Mouse (Mus musculus) limb, embryonic 11.5 days (tissue): ENCODE results near the gene Rbmxl1. TPM values are rescaled to one million over a fixed set of nuclear protein-coding genes. Genes with fewer than 3 reads are reported as not detected.
"Not testable (repeated sequence)": the region's sequence is repeated elsewhere in the genome, so short reads cannot be mapped to it uniquely, and the experiment has no call there.

ENCODE experiments used
- ATAC-seq: fragments of 200-750 bp; cut with Nextera tagmentation; 2 replicates; pipeline ENCODE4 v1.8.0; 2017; ENCODE audit warnings: low read depth; ENCODE audit not compliant: insufficient number of reproducible peaks, low FRiP score, low TSS enrichment
- DNase-seq: peaks from one replicate; pipeline ENCODE4 v3.0.0-alpha.2; 2015; ENCODE audit warnings: low spot score
- H3K27ac ChIP-seq: fragments of 300-500 bp; sonication (generic); replicated peaks from 2 replicates; pipeline ENCODE4 v1.5.1; 2014; ENCODE audit warnings: low read depth, mild to moderate bottlenecking, low read length
- H3K27me3 ChIP-seq: fragments of 300-500 bp; sonication (generic); 2 replicates; pipeline ENCODE4 v1.6.1; 2014; ENCODE audit warnings: mild to moderate bottlenecking, low read length, mixed read lengths; ENCODE audit not compliant: control insufficient read depth, insufficient read depth
- H3K36me3 ChIP-seq: fragments of 300-500 bp; sonication (generic); 2 replicates; pipeline ENCODE4 v1.6.1; 2014; ENCODE audit warnings: mild to moderate bottlenecking, low read length, moderate library complexity, mixed read lengths; ENCODE audit not compliant: control insufficient read depth, insufficient read depth
- H3K4me1 ChIP-seq: fragments of 300-500 bp; sonication (generic); 2 replicates; pipeline ENCODE4 v1.6.1; 2014; ENCODE audit warnings: low read length, mixed read lengths; ENCODE audit not compliant: control insufficient read depth, insufficient read depth
- H3K4me2 ChIP-seq: fragments of 300-500 bp; sonication (generic); 2 replicates; pipeline ENCODE4 v1.6.1; 2014; ENCODE audit warnings: low read depth, mild to moderate bottlenecking, moderate library complexity; ENCODE audit not compliant: severe bottlenecking
- H3K4me3 ChIP-seq: fragments of 300-500 bp; sonication (generic); 2 replicates; pipeline ENCODE4 v1.5.1; 2014; ENCODE audit warnings: low read depth, low read length
- H3K9ac ChIP-seq: fragments of 300-500 bp; sonication (generic); 2 replicates; pipeline ENCODE4 v1.6.1; 2014; ENCODE audit warnings: mild to moderate bottlenecking, low read length
- H3K9me3 ChIP-seq: fragments of 300-500 bp; sonication (generic); 2 replicates; pipeline ENCODE4 v1.6.1; 2016; ENCODE audit warnings: low read length; ENCODE audit not compliant: control insufficient read depth
- WGBS: fragments of 180-500 bp; shearing (Covaris S2); extraction: QIAGEN DNeasy Blood & Tissue Kit; methylation state at CpG from one replicate; pipeline ENCODE4 v1.1.7; 2014; 5-methylcytosine and 5-hydroxymethylcytosine counted together
- polyA plus RNA-seq: library from polyadenylated mRNA; unstranded; fragments of >200 nt; fragmentation: Nextera tagmentation; extraction: Ambion mirVana; gene quantifications from 2 replicates; pipeline ENCODE4 v1.2.1, GENCODE M21; 2014

The Rbmxl1 gene
- polyA plus RNA-seq, 1 experiment from 2014 or later, result 429 TPM

DNA sequence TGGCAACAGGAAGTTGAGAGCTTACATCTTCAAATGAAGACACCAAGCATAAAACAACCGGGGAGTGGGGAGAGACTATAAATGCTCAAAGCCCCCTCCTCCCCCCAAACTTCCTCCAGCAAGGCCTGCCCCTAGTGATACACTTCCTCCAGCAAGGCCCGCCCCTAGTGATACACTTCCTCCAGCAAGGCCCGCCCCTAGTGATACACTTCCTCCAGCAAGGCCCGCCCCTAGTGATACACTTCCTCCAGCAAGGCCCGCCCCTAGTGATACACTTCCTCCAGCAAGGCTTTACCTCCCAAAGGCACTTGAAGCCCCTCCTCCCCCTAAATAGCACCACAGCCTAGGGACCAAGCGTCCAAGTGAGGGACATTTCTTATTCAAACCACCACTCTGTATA is 34.0 kb upstream of the Rbmxl1 start:
- not testable (repeated sequence) for ATAC-seq, H3K4me2 ChIP-seq, H3K9ac ChIP-seq, H3K4me1 ChIP-seq, H3K27me3 ChIP-seq, DNase-seq, H3K9me3 ChIP-seq, H3K36me3 ChIP-seq, H3K27ac ChIP-seq, H3K4me3 ChIP-seq
- 95% methylated on average over 3 of the region's 6 CpGs for WGBS

DNA sequence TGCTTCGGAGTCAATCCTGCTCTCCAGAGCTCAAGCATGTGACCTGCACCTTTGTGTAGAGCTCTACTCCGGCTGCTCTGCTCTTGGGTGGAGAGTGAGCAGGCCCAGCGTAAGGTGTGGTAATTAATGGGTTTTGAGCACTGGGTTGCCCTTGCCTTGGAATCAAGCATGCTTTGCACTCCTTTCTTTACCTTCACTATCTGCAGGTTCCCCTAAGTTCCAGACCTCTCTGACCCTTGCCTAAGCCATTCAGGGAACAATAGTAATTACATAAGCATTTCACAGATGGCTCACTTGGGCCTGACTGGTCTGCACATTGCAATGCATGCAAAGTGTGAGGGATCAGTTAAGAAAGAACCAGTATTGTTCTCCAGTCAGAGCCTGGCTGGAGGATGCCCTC is 29.1 kb upstream of the Rbmxl1 start:
- no peak for DNase-seq
- no peaks in the 10 kb centered on the region for H3K9me3 ChIP-seq
- H3K4me3 ChIP-seq, result no peak overlapping the region
- no peak overlapping the region for H3K4me2 ChIP-seq
- H3K4me1 ChIP-seq, result no peaks in the 10 kb centered on the region
- H3K9ac ChIP-seq, result no peak overlapping the region
- peaks cover 3% of the 10 kb centered on the region; the same call in 1 of the 2 replicates for H3K36me3 ChIP-seq
- no peak overlapping the region for H3K27ac ChIP-seq
- H3K27me3 ChIP-seq, result no peaks in the 10 kb centered on the region
- WGBS, result 94% methylated on average over 3 of the region's 3 CpGs
- no peak for ATAC-seq

DNA sequence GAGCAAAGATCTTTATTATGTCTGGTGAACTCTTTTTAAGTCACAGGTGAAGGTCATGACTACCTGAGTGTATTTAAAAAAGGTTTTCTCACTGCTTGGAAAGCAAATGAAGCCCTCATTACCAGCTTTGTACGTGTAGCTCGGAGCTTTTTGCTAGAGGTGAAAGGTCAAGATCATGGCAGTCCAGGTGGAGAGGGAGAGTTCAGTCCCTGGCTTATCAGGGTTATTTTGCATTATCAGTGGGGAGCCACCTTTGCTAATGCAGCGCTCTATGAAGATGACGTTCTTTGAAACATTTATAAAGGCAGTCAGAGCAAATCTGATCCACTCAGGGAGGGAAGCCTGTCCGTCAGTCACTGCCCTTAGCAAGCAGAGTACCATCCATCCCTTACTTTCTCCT is 28.0 kb upstream of the Rbmxl1 start:
- 80% methylated on average over 5 of the region's 5 CpGs for WGBS
- ATAC-seq (no peak), DNase-seq (no peak)
- Histone ChIP-seq H3K9ac (no peak overlapping the region), H3K4me3 (no peak overlapping the region), H3K36me3 (peaks cover 3% of the 10 kb centered on the region; the same call in 1 of the 2 replicates), H3K4me1 (no peaks in the 10 kb centered on the region), H3K9me3 (no peaks in the 10 kb centered on the region), H3K27ac (no peak overlapping the region), H3K4me2 (no peak overlapping the region), H3K27me3 (no peaks in the 10 kb centered on the region)

DNA sequence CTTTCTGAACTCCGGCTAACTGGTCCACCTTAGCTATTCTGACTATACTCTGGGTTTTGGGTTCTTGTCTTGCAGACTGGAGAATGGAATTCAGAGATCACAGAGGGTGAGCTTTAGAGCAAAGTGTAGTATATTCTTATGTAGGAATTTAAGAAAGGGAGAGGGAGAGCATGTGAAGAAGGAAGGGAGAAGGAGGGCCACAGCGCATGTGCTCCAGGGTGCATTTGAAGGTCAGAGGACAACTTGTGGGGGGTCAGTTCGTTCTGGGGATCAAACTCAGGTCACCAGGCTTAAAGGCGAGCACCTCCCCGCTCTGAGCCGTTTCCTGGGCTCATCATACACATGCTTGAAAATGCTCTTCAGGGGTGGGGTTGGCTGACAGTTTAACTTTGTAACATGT is 25.3 kb upstream of the Rbmxl1 start:
- Histone ChIP-seq H3K9ac (no peak overlapping the region), H3K27me3 (no peaks in the 10 kb centered on the region), H3K4me3 (no peak overlapping the region), H3K4me2 (no peak overlapping the region), H3K36me3 (peaks cover 3% of the 10 kb centered on the region; the same call in 1 of the 2 replicates), H3K27ac (no peak overlapping the region), H3K4me1 (no peaks in the 10 kb centered on the region), H3K9me3 (no peaks in the 10 kb centered on the region)
- 90% methylated on average over 6 of the region's 6 CpGs for WGBS
- DNase-seq (no peak), ATAC-seq (no peak)

DNA sequence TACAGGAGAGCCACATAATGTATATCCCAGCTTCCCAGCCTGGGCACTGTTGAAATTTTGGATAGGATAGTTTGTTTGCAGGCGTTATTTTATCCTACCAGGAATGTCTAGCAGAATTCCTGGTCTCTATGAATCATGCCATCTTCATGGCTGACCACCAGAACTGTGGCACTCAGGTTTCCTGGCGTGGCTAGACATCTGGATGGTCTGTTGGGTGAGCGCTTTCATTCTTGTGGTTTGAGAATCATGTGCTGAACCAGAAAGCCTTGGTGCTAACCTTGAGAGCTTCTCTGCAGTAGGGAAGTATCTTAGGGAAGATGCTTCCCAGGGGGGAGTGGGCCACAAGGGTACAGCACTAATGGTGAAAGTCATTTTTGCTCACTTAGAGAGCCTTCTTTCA is 6.4 kb upstream of the Rbmxl1 start:
- WGBS, result 94% methylated on average over 3 of the region's 3 CpGs
- Histone ChIP-seq H3K9me3 (no peaks in the 10 kb centered on the region), H3K27me3 (no peaks in the 10 kb centered on the region), H3K9ac (no peak overlapping the region), H3K36me3 (no peaks in the 10 kb centered on the region; the same call in 1 of the 2 replicates), H3K4me1 (no peaks in the 10 kb centered on the region), H3K27ac (no peak overlapping the region), H3K4me2 (no peak overlapping the region), H3K4me3 (no peak overlapping the region)
- no peak for ATAC-seq
- no peak for DNase-seq

DNA sequence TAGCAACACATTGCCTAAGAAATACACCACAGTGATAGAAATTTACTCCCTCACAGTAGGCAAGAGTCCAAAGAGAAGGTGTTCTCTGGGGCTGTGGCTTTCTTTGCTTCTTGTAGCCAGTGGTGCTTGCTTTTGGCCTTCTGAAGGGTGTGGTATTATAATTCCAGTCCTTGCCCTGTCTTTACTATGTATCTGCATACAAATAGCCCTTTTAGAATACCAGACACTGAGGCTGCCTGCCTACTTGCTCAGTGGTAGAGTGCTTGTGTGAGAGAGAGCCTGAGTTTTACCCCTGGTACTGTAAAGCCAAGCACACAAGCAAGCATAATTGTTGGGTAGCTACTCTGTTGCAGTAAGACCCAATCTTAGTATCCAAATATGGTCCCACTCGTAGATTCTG is 6.0 kb upstream of the Rbmxl1 start:
- H3K4me3 ChIP-seq, result no peak overlapping the region
- H3K9ac ChIP-seq, result no peak overlapping the region
- no peaks in the 10 kb centered on the region; the same call in 1 of the 2 replicates for H3K36me3 ChIP-seq
- ATAC-seq, result no peak
- no peak for DNase-seq
- no peaks in the 10 kb centered on the region for H3K27me3 ChIP-seq
- H3K27ac ChIP-seq, result no peak overlapping the region
- H3K4me2 ChIP-seq, result no peak overlapping the region
- WGBS, result 95% methylated on average over 1 of the region's 1 CpGs
- H3K4me1 ChIP-seq, result no peaks in the 10 kb centered on the region
- H3K9me3 ChIP-seq, result no peaks in the 10 kb centered on the region

DNA sequence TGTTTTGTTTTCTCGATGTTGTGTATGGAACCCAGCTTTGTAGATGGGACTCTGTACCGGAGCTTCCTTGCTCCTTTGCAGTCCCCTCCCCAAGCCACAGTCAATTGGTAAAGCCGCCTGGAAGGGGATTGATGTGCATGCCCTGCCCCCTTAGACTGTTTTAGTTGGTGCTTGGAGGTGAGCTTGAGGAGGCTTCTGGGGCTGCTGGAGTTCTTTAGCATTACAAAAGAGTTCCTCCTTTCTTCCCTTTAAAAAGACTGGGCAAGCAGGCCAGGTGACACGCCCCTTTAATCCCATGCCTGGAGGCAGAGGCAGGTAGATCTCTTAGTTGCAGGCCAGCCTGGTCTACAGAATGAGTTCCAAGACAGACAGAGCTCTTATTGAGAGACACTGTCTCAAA is 4.4 kb upstream of the Rbmxl1 start:
- Histone ChIP-seq H3K4me2 (no peak overlapping the region), H3K27ac (no peak overlapping the region), H3K36me3 (no peaks in the 10 kb centered on the region; the same call in 1 of the 2 replicates), H3K9ac (no peak overlapping the region), H3K9me3 (no peaks in the 10 kb centered on the region), H3K4me3 (no peak overlapping the region), H3K4me1 (no peaks in the 10 kb centered on the region), H3K27me3 (no peaks in the 10 kb centered on the region)
- DNase-seq, result no peak
- WGBS, result 86% methylated on average over 4 of the region's 4 CpGs
- ATAC-seq, result no peak

DNA sequence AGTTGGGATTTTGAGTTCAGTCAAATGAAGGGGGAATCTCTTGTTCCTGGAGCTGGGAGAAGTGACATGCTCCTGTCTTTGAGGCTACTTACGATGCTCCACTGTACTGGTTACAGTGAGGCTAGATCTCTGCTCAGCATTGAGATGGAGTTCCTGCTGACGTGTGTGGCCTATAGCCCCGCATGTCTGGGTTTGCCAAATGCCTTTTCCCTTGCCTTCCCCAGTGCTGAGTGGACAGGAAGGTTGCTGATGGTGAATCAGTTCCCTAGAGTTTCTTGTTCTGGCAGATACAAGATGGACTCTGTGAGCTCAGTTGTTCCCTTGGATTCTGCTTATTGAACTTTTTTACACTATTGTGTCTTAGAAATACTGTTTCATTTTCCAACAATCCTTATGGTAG is 2.2 kb upstream of the Rbmxl1 start:
- Histone ChIP-seq H3K27me3 (no peaks in the 10 kb centered on the region), H3K9ac (no peak overlapping the region), H3K9me3 (no peaks in the 10 kb centered on the region), H3K36me3 (peaks cover 4% of the 10 kb centered on the region; the same call in 1 of the 2 replicates), H3K4me2 (no peak overlapping the region), H3K4me3 (no peak overlapping the region), H3K27ac (no peak overlapping the region), H3K4me1 (no peaks in the 10 kb centered on the region)
- ATAC-seq (no peak), DNase-seq (no peak)
- 72% methylated on average over 3 of the region's 3 CpGs for WGBS

DNA sequence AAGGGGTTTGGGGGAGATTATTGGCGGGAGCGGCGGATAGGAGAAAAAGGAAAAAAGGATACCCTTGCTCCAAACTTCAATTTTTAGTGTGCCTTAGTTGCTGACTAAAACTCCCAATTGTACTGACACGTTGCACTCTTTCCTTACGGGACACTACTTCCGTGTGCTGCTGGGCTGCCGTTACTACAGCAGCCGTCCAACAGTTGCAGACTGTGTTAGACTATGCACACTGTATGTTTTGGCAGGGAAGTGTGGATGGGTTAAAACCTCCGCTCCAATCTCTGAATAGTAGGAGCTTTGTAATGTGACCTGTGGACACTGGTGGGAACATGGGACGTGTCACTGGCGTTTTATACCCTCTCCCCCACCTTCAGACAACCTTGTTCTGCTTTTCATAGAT is 1.4 kb upstream of the Rbmxl1 start:
- peak; percentile 38 for DNase-seq
- under 1% methylated on average over 11 of the region's 11 CpGs for WGBS
- ATAC-seq, result no peak
- Histone ChIP-seq H3K27ac (no peak overlapping the region; the same call in 1 of the 2 replicates), H3K9ac (peak overlapping the region; percentile 100), H3K4me1 (no peaks in the 10 kb centered on the region), H3K36me3 (0 out of 2 replicates have a peak, but pooled peaks cover 4% of the 10 kb centered on the region), H3K4me3 (peak overlapping the region; percentile 93), H3K9me3 (no peaks in the 10 kb centered on the region), H3K27me3 (no peaks in the 10 kb centered on the region), H3K4me2 (peak overlapping the region; percentile 90)
